Mouse (Mus musculus) heart, adult 11 months (tissue): ENCODE data around the gene Mzf1.

Source experiments
- DNase-seq: peaks from one replicate; pipeline ENCODE4 v3.0.0; 2022

Mzf1 gene

GRCm38 (mm10) chr7:13001584-13001983 lies 53.0 kb downstream of the Mzf1 start:
- DNase-seq, result no peak

GRCm38 (mm10) chr7:12998851-12999250 lies 55.7 kb downstream of the Mzf1 start, which contains the start of gene Trim28:
Gene Trim28, plus strand, starts transcription at chr7:12999114.
- DNase-seq, result no peak

GRCm38 (mm10) chr7:12998053-12998452 lies 56.5 kb downstream of the Mzf1 start, which contains the start of gene Slc27a5:
Gene Slc27a5, minus strand, starts transcription at chr7:12998192.
- DNase-seq, result no peak

- no peak for DNase-seq
These were observed 57.3 kb downstream of the Mzf1 start for GRCm38 (mm10) chr7:12997230-12997629.

GRCm38 (mm10) chr7:12995862-12996261 lies 58.7 kb downstream of the Mzf1 start:
- DNase-seq, result no peak

- no peak for DNase-seq
These were observed 61.4 kb downstream of the Mzf1 start for GRCm38 (mm10) chr7:12993148-12993547.
